Comparison of ENCODE assay signal across 30 mouse cellular contexts in the genomic region with DNA sequence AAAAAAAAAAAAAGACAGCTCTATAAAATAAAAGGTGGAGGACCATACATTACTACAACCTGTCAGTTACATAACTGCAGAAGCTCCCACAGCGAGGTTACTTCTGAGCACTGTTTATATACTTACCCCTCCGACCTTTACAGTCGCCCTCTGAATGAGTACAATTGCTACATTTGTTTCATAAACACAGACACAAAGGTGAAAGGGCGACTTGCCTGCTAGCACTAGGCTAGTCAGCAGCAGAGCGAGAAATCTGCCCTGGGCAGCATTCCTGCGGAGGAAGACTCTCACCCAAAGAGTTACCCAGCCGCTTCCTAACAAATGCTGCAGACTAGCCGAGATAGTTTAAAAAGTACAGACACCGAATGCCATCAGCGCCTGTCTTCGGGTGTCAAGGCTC. TPM values are rescaled to one million over a fixed set of nuclear protein-coding genes. Genes with fewer than 3 reads are reported as not detected.
A peak's percentile ranks its signal among the peaks of the same experiment; 100 is the strongest.
DNase-seq lines count a peak whose midpoint lies in the region; ATAC-seq and TF ChIP-seq lines count a peak whose summit lies in the region.
"Had no signal": no experiment of that assay in that cellular context is flagged by ENCODE, and none has a peak within 500 bp of the region (broad histone marks: within the 10 kb centered on the region; RNA-seq: fewer than 3 reads in every experiment).

No protein-coding gene starts in this region.

- no peak overlapping the region for H3K27ac ChIP-seq in kidney, embryonic 14.5 days (ENCODE audit: low read depth, low read length)
- H3K27ac ChIP-seq in liver, embryonic 14.5 days: no peak overlapping the region
- H3K27ac ChIP-seq: embryonic facial prominence, embryonic 10.5 days; embryonic facial prominence, embryonic 15.5 days; forebrain, embryonic 12.5 days; gastrocnemius, adult 2 months; heart, embryonic 13.5 days; hindbrain, embryonic 14.5 days; lung, embryonic 15.5 days; midbrain, embryonic 12.5 days; neural tube, embryonic 12.5 days; stomach, postnatal 0 days had no signal

- TF ChIP-seq CTCF in liver, embryonic 14.5 days (IDR thresholded peaks at IDR 0.05; ENCODE audit: low read depth): no peak

- H3K9me3 ChIP-seq in kidney, embryonic 14.5 days (ENCODE audit: control insufficient read depth, low read length): no peaks in the 10 kb centered on the region
- H3K9me3 ChIP-seq in liver, embryonic 14.5 days (ENCODE audit: control insufficient read depth, low read length): no peaks in the 10 kb centered on the region
- H3K9me3 ChIP-seq: embryonic facial prominence, embryonic 10.5 days; embryonic facial prominence, embryonic 15.5 days; forebrain, embryonic 12.5 days; G1E; lung, embryonic 15.5 days; neural tube, embryonic 12.5 days had no signal

- H3K4me3 ChIP-seq in kidney, embryonic 14.5 days (ENCODE audit: low read length): no peak overlapping the region
- H3K4me3 ChIP-seq in liver, embryonic 14.5 days (ENCODE audit: insufficient read depth in 1 of 2, low read depth in 2 of 2, low read length in 2 of 2): no peak overlapping the region
- H3K4me3 ChIP-seq: embryonic facial prominence, embryonic 10.5 days; embryonic facial prominence, embryonic 15.5 days; forebrain, embryonic 12.5 days; gastrocnemius, adult 2 months; heart, embryonic 13.5 days; lung, embryonic 15.5 days; megakaryocyte, embryonic 14.5 days; midbrain, embryonic 12.5 days; myocyte; neural tube, embryonic 12.5 days had no signal

- no peak for TF ChIP-seq EP300 in liver, embryonic 14.5 days (IDR thresholded peaks at IDR 0.05; ENCODE audit: low read depth)

- 90% methylated on average over 11 of the region's 11 CpGs for WGBS in kidney, embryonic 14.5 days
- 72% methylated on average over 11 of the region's 11 CpGs for WGBS in liver, embryonic 14.5 days (ENCODE audit: insufficient replicate concordance)

- no peak overlapping the region for H3K4me2 ChIP-seq in kidney, embryonic 14.5 days (replicated peaks; ENCODE audit: low read depth, low read length)
- H3K4me2 ChIP-seq in liver, embryonic 14.5 days (ENCODE audit: low read depth): no peak overlapping the region
- H3K4me2 ChIP-seq: embryonic facial prominence, embryonic 15.5 days; forebrain, embryonic 12.5 days; heart, embryonic 13.5 days; hindbrain, embryonic 14.5 days; lung, embryonic 15.5 days; midbrain, embryonic 12.5 days; neural tube, embryonic 12.5 days had no signal

- DNase-seq in kidney, adult 11 months: peak; percentile 65
- peak; percentile 67 to 72 for DNase-seq in kidney, adult 8-10 months
- DNase-seq in kidney, postnatal 25 days: peak; percentile 60 to 84
- DNase-seq in liver, embryonic 14.5 days (ENCODE audit: low read depth in 3 of 3, low spot score in 3 of 3): no peak
- DNase-seq in frontal cortex, adult 2 months (ENCODE audit: extremely low spot score in 1 of 2, low spot score in 1 of 2): no peak
- DNase-seq in cerebellum, adult 18-20 months: no peak
- DNase-seq in right cerebral cortex, postnatal 25 days: no peak
- DNase-seq: adrenal gland, postnatal 14 days; cerebellum, adult 11-12 months; gastrocnemius, adult 2 months; heart, postnatal 10 days; layer of hippocampus, postnatal 36 days; left cerebral cortex, postnatal 4 days; right cerebral cortex, adult 18-20 months; right cerebral cortex, postnatal 4 days; thymus, adult 2 months; thymus, postnatal 36 days had no signal

- no peaks in the 10 kb centered on the region for H3K4me1 ChIP-seq in kidney, embryonic 14.5 days (ENCODE audit: control insufficient read depth, insufficient read depth, low read length)
- H3K4me1 ChIP-seq in liver, embryonic 14.5 days (replicated peaks; ENCODE audit: control insufficient read depth in 2 of 2, insufficient read depth in 2 of 2, low read length in 1 of 2): no peaks in the 10 kb centered on the region
- H3K4me1 ChIP-seq: embryonic facial prominence, embryonic 10.5 days; embryonic facial prominence, embryonic 15.5 days; heart, embryonic 13.5 days; lung, embryonic 15.5 days; midbrain, embryonic 12.5 days; neural tube, embryonic 12.5 days had no signal

- ATAC-seq in kidney, embryonic 14.5 days (ENCODE audit: low FRiP score, low TSS enrichment): no peak
- ATAC-seq in liver, embryonic 14.5 days (ENCODE audit: insufficient read depth): peak; percentile 48

- H3K9ac ChIP-seq in kidney, embryonic 14.5 days (ENCODE audit: low read depth, low read length): no peak overlapping the region
- H3K9ac ChIP-seq in liver, embryonic 14.5 days (replicated peaks): no peak overlapping the region
- H3K9ac ChIP-seq: embryonic facial prominence, embryonic 15.5 days; forebrain, embryonic 12.5 days; heart, embryonic 13.5 days; hindbrain, embryonic 14.5 days; lung, embryonic 15.5 days; midbrain, embryonic 12.5 days; neural tube, embryonic 12.5 days had no signal

- H3K27me3 ChIP-seq in kidney, embryonic 14.5 days (ENCODE audit: control insufficient read depth, insufficient read depth, low read length): no peaks in the 10 kb centered on the region
- H3K27me3 ChIP-seq in liver, embryonic 14.5 days (ENCODE audit: control insufficient read depth, insufficient read depth, low read length): no peaks in the 10 kb centered on the region
- H3K27me3 ChIP-seq: embryonic facial prominence, embryonic 15.5 days; forebrain, embryonic 12.5 days; heart, embryonic 13.5 days; lung, embryonic 15.5 days; megakaryocyte, embryonic 14.5 days; midbrain, embryonic 12.5 days; neural tube, embryonic 12.5 days had no signal

- peaks cover 38% of the 10 kb centered on the region; the same call in 1 of the 2 replicates for H3K36me3 ChIP-seq in kidney, embryonic 14.5 days (ENCODE audit: control insufficient read depth, insufficient read depth, low read length)
- no peaks in the 10 kb centered on the region for H3K36me3 ChIP-seq in liver, embryonic 14.5 days (replicated peaks; ENCODE audit: control insufficient read depth, insufficient read depth, low read depth)

RNA-seq across cellular contexts. Expression of a gene that starts 39.1 kb away (rescaled TPM):
- 91.4 and 101 TPM in 2 replicates for polyA plus RNA-seq in kidney, embryonic 14.5 days (2014; fragmentation: Nextera tagmentation; extraction: Ambion mirVana)
- 6.1 and 9.5 TPM in 2 replicates for polyA plus RNA-seq in liver, embryonic 14.5 days (2012; rRNA removed)
- 19.1 and 20.1 TPM in 2 replicates for polyA plus RNA-seq in liver, embryonic 14.5 days (2014; fragmentation: Nextera tagmentation; extraction: Ambion mirVana)
- polyA plus RNA-seq in frontal cortex, adult 2 months (2012; rRNA removed): 52.7 and 54.7 TPM in 2 replicates

Comparison
In these comparisons a context has a peak if more than half of its experiments do, and no peak if none do; other contexts are left out.
1. DNase-seq: peak in kidney, adult 11 months (single experiment), kidney, adult 8-10 months (2 of 2) and kidney, postnatal 25 days (2 of 2); none in liver, embryonic 14.5 days (0 of 3), frontal cortex, adult 2 months (0 of 2), cerebellum, adult 18-20 months (0 of 2) and right cerebral cortex, postnatal 25 days (single experiment).